Mouse (Mus musculus): ENCODE results near the gene 1700067K01Rik. TPM values are rescaled to one million over a fixed set of nuclear protein-coding genes. Genes with fewer than 3 reads are reported as not detected.

The 1700067K01Rik gene
- polyA plus RNA-seq, 1 experiment: 0.36 TPM

DNA sequence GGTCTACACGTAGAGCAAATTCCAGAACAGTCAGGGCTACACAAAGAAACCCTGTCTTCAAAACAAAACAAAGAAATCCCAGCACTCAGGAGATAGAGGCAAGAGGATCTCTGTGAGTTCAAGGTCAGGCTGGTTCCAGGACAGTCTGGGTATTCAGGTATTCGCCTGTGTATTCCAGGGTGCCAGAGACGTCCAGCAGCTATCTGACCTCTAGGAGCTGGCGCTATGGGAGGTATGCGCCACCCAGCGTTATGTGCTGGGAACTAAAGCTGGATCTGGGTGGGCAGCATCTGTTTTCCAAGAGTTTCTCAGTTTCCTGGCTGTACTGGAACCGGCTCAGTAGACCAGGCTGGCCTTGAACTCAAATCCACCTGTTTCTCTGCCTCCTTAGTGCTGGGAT lies 7.1 kb downstream of the 1700067K01Rik start:
- DNase-seq: no peak
- Histone ChIP-seq H3K4me1 (ENCODE audit: control insufficient read depth, insufficient read depth, low read length) (peaks cover 5% of the 10 kb centered on the region), H3K4me3 (replicated peaks; ENCODE audit: extremely low read depth, low read depth, low read length) (no peak overlapping the region)
- no peak for TF ChIP-seq POLR2A (IDR thresholded peaks at IDR 0.05; ENCODE audit: borderline replicate concordance, extremely low read depth, low read depth, low read length)
- TF ChIP-seq CTCF (IDR thresholded peaks at IDR 0.05; ENCODE audit: insufficient read depth, low read length): peak; percentile 46; the same call in 1 of the 2 replicates
- 47% methylated on average over 7 of the region's 7 CpGs for WGBS

- Histone ChIP-seq H3K4me1 (ENCODE audit: control insufficient read depth, insufficient read depth, low read length) (peaks cover 5% of the 10 kb centered on the region), H3K4me3 (replicated peaks; ENCODE audit: extremely low read depth, low read depth, low read length) (peak overlapping the region; percentile 4)
- under 1% methylated on average over 11 of the region's 11 CpGs for WGBS
- TF ChIP-seq POLR2A (IDR thresholded peaks at IDR 0.05; ENCODE audit: borderline replicate concordance, extremely low read depth, low read depth, low read length) (no peak), CTCF (IDR thresholded peaks at IDR 0.05; ENCODE audit: insufficient read depth, low read length) (peak; percentile 89)
- DNase-seq: peak; percentile 82
These were observed 8.6 kb downstream of the 1700067K01Rik start for GRCm38 (mm10) chr8:84009876-84010275.

DNA sequence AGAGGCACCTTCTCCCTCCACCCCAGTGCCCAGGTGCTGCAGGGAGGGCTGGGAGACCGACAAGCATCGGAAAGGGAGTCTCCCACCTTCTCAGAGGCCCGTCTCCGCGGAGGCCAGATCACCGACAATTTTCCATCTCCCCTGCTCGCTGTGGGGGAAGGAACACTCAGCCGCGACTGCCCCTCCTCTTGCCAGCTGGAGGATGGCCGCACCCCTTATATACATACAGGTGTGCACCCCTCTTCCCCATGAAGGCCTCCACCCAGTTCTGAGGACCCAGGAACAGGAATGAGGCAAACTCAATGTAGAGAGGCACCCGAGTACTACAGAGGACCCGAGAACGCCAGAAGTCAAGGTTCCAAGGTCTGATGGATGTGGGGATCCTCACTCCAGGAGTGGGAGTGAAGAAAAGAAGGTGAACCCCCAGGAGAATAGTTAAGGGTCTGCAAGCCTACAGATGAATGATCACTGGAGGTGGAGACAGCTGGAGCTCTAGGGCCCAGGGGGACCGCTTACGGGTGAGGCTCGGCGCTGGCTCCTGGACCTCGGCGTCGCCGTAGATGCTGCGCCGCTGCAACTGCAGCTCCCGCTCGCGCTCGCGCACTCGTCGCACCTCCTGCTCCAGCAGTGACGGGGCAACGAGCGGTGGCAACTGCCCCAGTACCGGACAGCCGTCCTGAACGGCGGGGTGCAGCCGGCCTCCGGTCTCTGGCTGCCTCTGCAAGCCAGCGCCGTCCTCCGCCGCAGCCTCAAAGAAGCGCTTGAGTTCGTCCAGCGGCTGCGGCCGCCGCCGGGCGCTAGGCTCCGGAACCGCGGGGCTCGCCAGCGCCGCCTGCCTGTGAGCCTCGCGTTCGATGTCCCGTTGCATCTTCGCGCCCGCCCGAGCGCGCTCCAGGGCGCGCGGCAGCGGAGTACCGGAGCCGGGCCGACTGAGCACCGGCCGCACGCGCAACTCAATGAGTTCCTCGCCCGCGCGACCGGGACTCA lies 9.6 kb downstream of the 1700067K01Rik start:
- H3K4me1 ChIP-seq (ENCODE audit: control insufficient read depth, insufficient read depth, low read length): peaks cover 5% of the 10 kb centered on the region
- WGBS: 2% methylated on average over 83 of the region's 83 CpGs
- TF ChIP-seq CTCF (IDR thresholded peaks at IDR 0.05; ENCODE audit: insufficient read depth, low read length) (peak; percentile 46), POLR2A (IDR thresholded peaks at IDR 0.05; ENCODE audit: borderline replicate concordance, extremely low read depth, low read depth, low read length) (no peak)
- DNase-seq: peak; percentile 81
- H3K4me3 ChIP-seq (replicated peaks; ENCODE audit: extremely low read depth, low read depth, low read length): peak overlapping the region; percentile 61

- WGBS: 2% methylated on average over 45 of the region's 45 CpGs
These were observed 10.6 kb downstream of the 1700067K01Rik start, which contains the start of gene 2210011C24Rik for GRCm38 (mm10) chr8:84011705-84012498. 2210011C24Rik (minus strand) TSS chr8:84012171.

GRCm38 (mm10) chr8:84012499-84013165 lies 11.3 kb downstream of the 1700067K01Rik start:
- H3K4me3 ChIP-seq (replicated peaks; ENCODE audit: extremely low read depth, low read depth, low read length): no peak overlapping the region
- WGBS: 24% methylated on average over 35 of the region's 35 CpGs
- TF ChIP-seq POLR2A (IDR thresholded peaks at IDR 0.05; ENCODE audit: borderline replicate concordance, extremely low read depth, low read depth, low read length): no peak
- H3K4me1 ChIP-seq (ENCODE audit: control insufficient read depth, insufficient read depth, low read length): peaks cover 5% of the 10 kb centered on the region
- no peak for DNase-seq

More at GRCm38 (mm10) chr8:84011705-84012498, 10.6 kb downstream of the 1700067K01Rik start, which contains the start of gene 2210011C24Rik:
- TF ChIP-seq CTCF (IDR thresholded peaks at IDR 0.05; ENCODE audit: insufficient read depth, low read length): no peak
- TF ChIP-seq POLR2A (IDR thresholded peaks at IDR 0.05; ENCODE audit: borderline replicate concordance, extremely low read depth, low read depth, low read length): peak; percentile 34; the same call in 1 of the 2 replicates
- H3K4me1 ChIP-seq (ENCODE audit: control insufficient read depth, insufficient read depth, low read length): peaks cover 5% of the 10 kb centered on the region
- H3K4me3 ChIP-seq (replicated peaks; ENCODE audit: extremely low read depth, low read depth, low read length): peak within 1 kb of the TSS; percentile 61
- DNase-seq: peak; percentile 70

- Histone ChIP-seq H3K4me3 (replicated peaks; ENCODE audit: extremely low read depth, low read depth, low read length) (no peak overlapping the region), H3K4me1 (ENCODE audit: control insufficient read depth, insufficient read depth, low read length) (peaks cover 3% of the 10 kb centered on the region)
- no peak for DNase-seq
- no peak for TF ChIP-seq CTCF (IDR thresholded peaks at IDR 0.05; ENCODE audit: insufficient read depth, low read length)
- 93% methylated on average over 5 of the region's 5 CpGs for WGBS
These were observed 14.5 kb downstream of the 1700067K01Rik start for GRCm38 (mm10) chr8:84015833-84016232.

- Histone ChIP-seq H3K4me3 (replicated peaks; ENCODE audit: extremely low read depth, low read depth, low read length) (no peak overlapping the region), H3K4me1 (ENCODE audit: control insufficient read depth, insufficient read depth, low read length) (no peaks in the 10 kb centered on the region; the same call in none of the 2 replicates)
- DNase-seq: no peak
- 81% methylated on average over 9 of the region's 9 CpGs for WGBS
- TF ChIP-seq POLR2A (IDR thresholded peaks at IDR 0.05; ENCODE audit: borderline replicate concordance, extremely low read depth, low read depth, low read length) (no peak), CTCF (IDR thresholded peaks at IDR 0.05; ENCODE audit: insufficient read depth, low read length) (no peak)
These were observed 18.4 kb downstream of the 1700067K01Rik start for GRCm38 (mm10) chr8:84019738-84020137.

DNA sequence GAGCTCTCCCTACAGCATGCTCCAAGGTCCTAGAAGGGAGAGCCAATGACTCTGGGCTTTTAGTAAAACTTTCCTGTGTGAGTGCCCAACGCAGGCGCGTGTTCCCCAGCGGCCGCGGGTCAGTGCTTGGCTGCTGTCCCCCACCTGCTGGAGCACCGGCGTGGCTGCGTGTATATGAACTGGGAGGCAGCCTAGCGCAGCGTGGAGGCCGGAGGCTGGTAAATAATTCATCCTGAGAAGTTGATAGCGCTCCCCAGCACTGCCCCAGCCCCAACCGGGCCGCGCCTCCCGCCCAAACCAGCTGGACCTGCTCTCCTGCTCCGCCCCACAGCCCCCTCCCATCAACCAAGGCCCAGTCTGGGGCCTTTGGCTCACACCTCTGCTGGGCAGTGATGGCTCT lies 19.8 kb downstream of the 1700067K01Rik start, which contains the start of gene Palm3:
Gene Palm3 (plus strand): TSS at position 376 of the 400 bp plus-strand sequence.
- TF ChIP-seq POLR2A (IDR thresholded peaks at IDR 0.05; ENCODE audit: borderline replicate concordance, extremely low read depth, low read depth, low read length): no peak
- no peak within 1 kb of the TSS for H3K4me3 ChIP-seq (replicated peaks; ENCODE audit: extremely low read depth, low read depth, low read length)
- WGBS: 20% methylated on average over 18 of the region's 18 CpGs
- H3K4me1 ChIP-seq (ENCODE audit: control insufficient read depth, insufficient read depth, low read length): no peaks in the 10 kb centered on the region; the same call in none of the 2 replicates
- DNase-seq: no peak

- TF ChIP-seq CTCF (IDR thresholded peaks at IDR 0.05; ENCODE audit: insufficient read depth, low read length): no peak
- TF ChIP-seq POLR2A (IDR thresholded peaks at IDR 0.05; ENCODE audit: borderline replicate concordance, extremely low read depth, low read depth, low read length): no peak
- H3K4me3 ChIP-seq (replicated peaks; ENCODE audit: extremely low read depth, low read depth, low read length): no peak overlapping the region
- 51% methylated on average over 12 of the region's 12 CpGs for WGBS
- no peak for DNase-seq
- H3K4me1 ChIP-seq (ENCODE audit: control insufficient read depth, insufficient read depth, low read length): no peaks in the 10 kb centered on the region; the same call in none of the 2 replicates
These were observed 20.3 kb downstream of the 1700067K01Rik start for GRCm38 (mm10) chr8:84021569-84021968.

Measured in lung, adult 2 months (tissue).